Mouse (Mus musculus) hindbrain, embryonic 13.5 days (tissue): ENCODE results near the gene Tsg101. TPM values are rescaled to one million over a fixed set of nuclear protein-coding genes. Genes with fewer than 3 reads are reported as not detected.

Source experiments
- ATAC-seq: fragments of 200-750 bp; cut with Nextera tagmentation; 2 replicates; pipeline ENCODE4 v1.8.0; 2017; ENCODE audit warnings: moderate TSS enrichment; ENCODE audit not compliant: low FRiP score
- H3K27ac ChIP-seq: fragments of 300-500 bp; sonication (generic); 2 replicates; pipeline ENCODE4 v1.5.1; 2015; ENCODE audit warnings: inconsistent platforms, mild to moderate bottlenecking, moderate library complexity
- H3K27me3 ChIP-seq: fragments of 300-500 bp; sonication (generic); 2 replicates; pipeline ENCODE4 v1.6.1; 2015; ENCODE audit warnings: mild to moderate bottlenecking, inconsistent platforms
- H3K36me3 ChIP-seq: fragments of 300-500 bp; sonication (generic); 2 replicates; pipeline ENCODE4 v1.6.1; 2015; ENCODE audit warnings: mild to moderate bottlenecking, inconsistent platforms
- H3K4me1 ChIP-seq: fragments of 300-500 bp; sonication (generic); replicated peaks from 2 replicates; pipeline ENCODE4 v1.6.1; 2015; ENCODE audit warnings: inconsistent platforms
- H3K4me2 ChIP-seq: fragments of 300-500 bp; sonication (generic); 2 replicates; pipeline ENCODE4 v1.6.1; 2015; ENCODE audit warnings: inconsistent platforms, mild to moderate bottlenecking, moderate library complexity
- H3K4me3 ChIP-seq: fragments of 300-500 bp; sonication (generic); 2 replicates; pipeline ENCODE4 v1.5.1; 2015; ENCODE audit warnings: mild to moderate bottlenecking, inconsistent platforms
- H3K9ac ChIP-seq: fragments of 300-500 bp; sonication (generic); 2 replicates; pipeline ENCODE4 v1.6.1; 2015; ENCODE audit warnings: mild to moderate bottlenecking, inconsistent platforms
- H3K9me3 ChIP-seq: fragments of 300-500 bp; sonication (generic); 2 replicates; pipeline ENCODE4 v1.6.1; 2016; ENCODE audit warnings: inconsistent platforms
- WGBS: fragments of 180-500 bp; shearing (Covaris S2); methylation state at CpG from one replicate; pipeline ENCODE4 v1.1.7; 2015; 5-methylcytosine and 5-hydroxymethylcytosine counted together
- polyA plus RNA-seq: library from polyadenylated mRNA; unstranded; fragments of >200 nt; fragmentation: Nextera tagmentation; extraction: Ambion mirVana; gene quantifications from 2 replicates; pipeline ENCODE4 v1.2.1, GENCODE M21; 2015

Gene Tsg101
- 397 and 415 TPM in 2 replicates for polyA plus RNA-seq

DNA sequence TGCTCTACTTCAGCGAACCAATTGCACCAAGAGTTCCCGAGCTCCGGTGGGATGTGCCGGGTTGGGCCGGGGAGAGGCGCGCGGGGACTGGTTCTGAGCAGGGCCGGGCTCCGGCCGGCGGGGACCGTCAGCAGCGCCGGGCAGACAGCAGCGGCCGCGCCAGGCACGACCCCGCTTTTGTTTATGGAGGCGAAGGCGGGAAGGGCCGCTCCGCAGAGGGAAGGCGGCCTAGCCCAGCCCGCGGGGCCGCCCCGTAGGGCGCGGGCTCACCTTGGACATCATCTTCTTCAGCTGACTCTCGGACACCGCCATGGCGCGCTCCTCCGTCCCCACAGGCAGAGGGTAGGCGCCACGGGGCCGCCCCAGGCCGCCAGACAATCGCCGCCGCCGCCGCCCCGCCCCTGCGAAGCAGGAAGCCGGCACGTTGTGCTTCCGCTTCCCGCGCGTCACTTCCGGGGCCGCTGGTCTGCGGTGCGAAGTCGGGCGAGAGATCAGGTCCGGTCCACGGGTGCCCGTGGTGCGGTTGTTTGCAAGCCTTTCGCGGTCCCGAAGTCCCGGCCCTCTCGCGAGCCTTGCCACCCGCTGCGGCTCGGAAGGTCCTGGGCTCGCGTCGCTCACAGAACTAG, at the start of gene Tsg101:
Gene Tsg101 (minus strand): TSS at position 419 of the 626 bp plus-strand sequence.
- H3K4me1 ChIP-seq, result peaks cover 37% of the 10 kb centered on the region
- H3K9ac ChIP-seq, result peak within 1 kb of the TSS; percentile 97
- peak within 1 kb of the TSS; percentile 88 for H3K4me3 ChIP-seq
- peak within 1 kb of the TSS; percentile 98 for H3K27ac ChIP-seq
- ATAC-seq, result peak; percentile 95
- H3K4me2 ChIP-seq, result peak within 1 kb of the TSS; percentile 76
- no peaks in the 10 kb centered on the region for H3K27me3 ChIP-seq
- H3K9me3 ChIP-seq, result no peaks in the 10 kb centered on the region
- H3K36me3 ChIP-seq, result peaks cover 8% of the 10 kb centered on the region
- under 1% methylated on average over 69 of the region's 75 CpGs for WGBS

DNA sequence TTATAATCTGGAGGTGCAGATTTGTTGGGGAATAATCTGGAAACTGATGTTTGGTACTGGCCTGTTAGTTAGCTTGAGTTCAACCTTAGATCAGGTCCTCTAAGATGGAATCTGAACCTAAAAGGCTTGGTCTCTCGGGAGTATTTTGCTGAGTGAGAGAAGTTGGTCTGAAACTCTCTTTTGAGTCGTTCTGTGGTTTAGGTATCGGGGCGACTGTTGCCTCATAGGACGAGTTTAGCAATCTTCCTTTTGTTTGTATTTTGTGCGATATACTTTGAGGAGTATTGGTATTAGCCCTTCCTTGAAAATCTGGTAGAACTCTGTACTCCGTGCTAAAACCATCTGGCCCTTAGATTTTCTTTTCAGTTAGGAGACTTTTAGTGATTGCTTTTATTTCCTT, 44.3 kb upstream of the Tsg101 start:
- H3K4me1 ChIP-seq, result peaks cover 12% of the 10 kb centered on the region; the same call in 1 of the 2 replicates

DNA sequence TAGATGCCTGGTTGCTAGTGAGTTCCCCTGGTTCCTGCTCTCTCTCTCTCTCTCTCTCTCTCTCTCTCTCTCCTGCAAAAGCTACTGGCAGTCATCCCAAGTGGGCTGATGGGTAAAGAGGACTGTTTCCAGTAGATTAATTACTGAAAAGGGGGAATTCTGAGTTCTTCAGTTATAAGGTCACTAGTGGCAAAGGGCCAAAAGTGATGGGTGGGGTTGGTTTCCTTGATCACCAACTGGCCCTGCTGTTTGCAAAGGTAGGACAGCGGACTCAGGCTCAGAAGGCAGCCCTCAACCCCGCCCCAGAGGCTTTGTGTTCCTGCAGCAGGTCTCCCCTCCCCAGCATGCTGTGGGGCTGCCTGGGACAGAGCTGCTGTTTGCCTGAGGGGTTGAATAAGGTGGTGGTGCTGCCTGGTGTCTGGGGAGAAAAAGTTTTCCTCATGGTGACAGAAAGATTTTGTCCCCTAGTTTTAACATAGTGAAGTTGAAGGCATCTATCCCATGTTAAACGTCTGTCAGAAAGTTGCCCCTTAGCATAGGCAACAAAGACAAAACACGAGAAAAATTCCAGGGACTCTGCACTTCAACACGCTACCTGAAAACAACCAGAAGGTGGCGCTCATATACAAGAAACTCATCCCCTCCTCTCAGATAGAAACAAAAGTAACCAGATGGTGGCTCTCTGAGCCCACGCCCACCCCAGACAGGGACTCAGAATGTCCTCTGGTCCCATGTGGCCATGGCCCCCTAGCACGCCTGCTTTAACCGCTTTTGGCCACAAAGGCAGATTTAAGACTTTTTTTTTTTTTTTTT, 43.2 kb upstream of the Tsg101 start:
- peak overlapping the region; percentile 29; the same call in 1 of the 2 replicates for H3K4me2 ChIP-seq
- peak; percentile 73 for ATAC-seq
- no peak overlapping the region for H3K4me3 ChIP-seq
- H3K27me3 ChIP-seq, result peaks cover 11% of the 10 kb centered on the region
- no peaks in the 10 kb centered on the region for H3K36me3 ChIP-seq
- peak overlapping the region; percentile 58 for H3K27ac ChIP-seq
- 1% methylated on average over 9 of the region's 9 CpGs for WGBS
- no peak overlapping the region for H3K9ac ChIP-seq
- H3K4me1 ChIP-seq, result peaks cover 12% of the 10 kb centered on the region
- no peaks in the 10 kb centered on the region for H3K9me3 ChIP-seq

More for the DNA sequence above, 44.3 kb upstream of the Tsg101 start:
- Histone ChIP-seq H3K27me3 (peaks cover 11% of the 10 kb centered on the region), H3K36me3 (no peaks in the 10 kb centered on the region), H3K27ac (no peak overlapping the region), H3K4me3 (no peak overlapping the region), H3K9ac (no peak overlapping the region), H3K9me3 (no peaks in the 10 kb centered on the region), H3K4me2 (no peak overlapping the region)
- no peak for ATAC-seq
- 86% methylated on average over 7 of the region's 7 CpGs for WGBS

- ATAC-seq, result no peak
- H3K9me3 ChIP-seq, result no peaks in the 10 kb centered on the region
- H3K27ac ChIP-seq, result peak overlapping the region; percentile 58; the same call in 1 of the 2 replicates
- H3K36me3 ChIP-seq, result no peaks in the 10 kb centered on the region
- H3K4me2 ChIP-seq, result no peak overlapping the region
- peaks cover 11% of the 10 kb centered on the region for H3K27me3 ChIP-seq
- no peak overlapping the region for H3K9ac ChIP-seq
- peaks cover 21% of the 10 kb centered on the region for H3K4me1 ChIP-seq
- no peak overlapping the region for H3K4me3 ChIP-seq
These were observed 42.4 kb upstream of the Tsg101 start for GRCm38 (mm10) chr7:46962132-46962531.

GRCm38 (mm10) chr7:46960991-46961390, 41.2 kb upstream of the Tsg101 start:
- Histone ChIP-seq H3K4me2 (no peak overlapping the region), H3K4me1 (peaks cover 22% of the 10 kb centered on the region), H3K9me3 (no peaks in the 10 kb centered on the region), H3K4me3 (no peak overlapping the region), H3K9ac (no peak overlapping the region), H3K36me3 (no peaks in the 10 kb centered on the region), H3K27me3 (peaks cover 11% of the 10 kb centered on the region), H3K27ac (no peak overlapping the region)
- 73% methylated on average over 3 of the region's 3 CpGs for WGBS
- no peak for ATAC-seq

DNA sequence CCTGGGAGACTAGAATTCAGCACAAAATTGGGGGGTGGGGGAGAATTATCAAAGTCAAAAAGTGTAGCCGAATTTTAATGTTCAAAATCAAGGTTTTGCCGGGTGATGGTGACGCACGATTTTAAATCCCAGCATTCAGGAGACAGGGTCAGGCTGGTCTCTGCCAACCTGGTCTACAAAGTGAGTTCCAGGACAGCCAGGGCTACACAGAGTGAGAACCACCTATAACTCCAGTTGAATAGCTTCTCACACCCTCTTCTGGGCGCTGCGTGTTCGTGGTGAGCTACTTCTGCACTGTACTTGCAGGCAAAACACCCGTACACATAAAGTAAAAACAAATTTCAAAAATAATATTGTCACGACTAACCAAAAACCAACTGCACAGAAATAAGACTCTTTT, 39.1 kb upstream of the Tsg101 start:
- H3K27ac ChIP-seq, result no peak overlapping the region
- H3K36me3 ChIP-seq, result peaks cover 15% of the 10 kb centered on the region
- H3K4me2 ChIP-seq, result peak overlapping the region; percentile 83
- H3K9ac ChIP-seq, result peak overlapping the region; percentile 81
- WGBS, result 18% methylated on average over 9 of the region's 9 CpGs
- H3K9me3 ChIP-seq, result no peaks in the 10 kb centered on the region
- H3K27me3 ChIP-seq, result peaks cover 11% of the 10 kb centered on the region
- H3K4me1 ChIP-seq, result peaks cover 21% of the 10 kb centered on the region
- no peak for ATAC-seq
- H3K4me3 ChIP-seq, result peak overlapping the region; percentile 66

GRCm38 (mm10) chr7:46957831-46958691, 38.3 kb upstream of the Tsg101 start, which contains the start of gene Uevld:
Gene Uevld (minus strand): TSS chr7:46958527.
- peaks cover 15% of the 10 kb centered on the region for H3K4me1 ChIP-seq

DNA sequence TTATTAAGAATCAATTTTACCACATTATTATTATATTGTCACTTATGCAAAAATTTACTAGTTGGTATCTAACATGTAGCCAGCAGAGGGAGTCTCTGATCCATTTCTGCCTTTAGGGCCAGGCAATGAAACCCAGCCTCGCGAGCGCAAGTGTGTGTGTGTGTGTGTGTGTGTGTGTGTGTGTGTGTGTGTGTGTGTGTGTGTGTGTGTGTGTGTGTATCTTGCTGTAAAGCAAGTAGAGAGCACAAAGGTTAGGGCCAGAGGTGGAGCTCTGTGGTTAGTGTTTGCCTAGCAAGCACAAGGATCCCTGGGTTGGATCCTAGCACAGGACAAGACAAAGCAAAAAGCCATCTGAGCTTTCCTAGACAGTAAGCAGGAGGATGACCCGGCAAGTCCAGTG, 16.1 kb upstream of the Tsg101 start:
- Histone ChIP-seq H3K4me1 (no peaks in the 10 kb centered on the region), H3K27me3 (no peaks in the 10 kb centered on the region), H3K9ac (no peak overlapping the region), H3K4me2 (no peak overlapping the region), H3K27ac (no peak overlapping the region), H3K9me3 (no peaks in the 10 kb centered on the region), H3K4me3 (no peak overlapping the region), H3K36me3 (peaks cover 62% of the 10 kb centered on the region)
- WGBS, result 48% methylated on average over 4 of the region's 4 CpGs
- ATAC-seq, result no peak

More at GRCm38 (mm10) chr7:46957831-46958691, 38.3 kb upstream of the Tsg101 start, which contains the start of gene Uevld:
- H3K27ac ChIP-seq, result no peak within 1 kb of the TSS; the same call in 1 of the 2 replicates
- peak within 1 kb of the TSS; percentile 81 for H3K9ac ChIP-seq
- peaks cover 11% of the 10 kb centered on the region for H3K27me3 ChIP-seq
- H3K4me3 ChIP-seq, result peak within 1 kb of the TSS; percentile 66
- WGBS, result under 1% methylated on average over 51 of the region's 51 CpGs
- H3K9me3 ChIP-seq, result no peaks in the 10 kb centered on the region
- ATAC-seq, result peak; percentile 91
- peak within 1 kb of the TSS; percentile 83 for H3K4me2 ChIP-seq
- H3K36me3 ChIP-seq, result peaks cover 22% of the 10 kb centered on the region

- H3K27me3 ChIP-seq, result no peaks in the 10 kb centered on the region
- H3K27ac ChIP-seq, result no peak overlapping the region
- H3K36me3 ChIP-seq, result peaks cover 63% of the 10 kb centered on the region
- no peak overlapping the region for H3K4me3 ChIP-seq
- no peaks in the 10 kb centered on the region for H3K9me3 ChIP-seq
- no peak for ATAC-seq
- H3K4me2 ChIP-seq, result no peak overlapping the region
- no peak overlapping the region for H3K9ac ChIP-seq
- no peaks in the 10 kb centered on the region for H3K4me1 ChIP-seq
- WGBS, result 86% methylated on average over 8 of the region's 8 CpGs
These were observed 15.0 kb upstream of the Tsg101 start for GRCm38 (mm10) chr7:46934788-46935187.

GRCm38 (mm10) chr7:46931370-46931769, 11.6 kb upstream of the Tsg101 start:
- Histone ChIP-seq H3K9ac (no peak overlapping the region), H3K4me3 (no peak overlapping the region), H3K4me2 (no peak overlapping the region), H3K27me3 (no peaks in the 10 kb centered on the region), H3K36me3 (peaks cover 45% of the 10 kb centered on the region), H3K9me3 (no peaks in the 10 kb centered on the region), H3K4me1 (no peaks in the 10 kb centered on the region), H3K27ac (no peak overlapping the region)
- ATAC-seq, result no peak
- 98% methylated on average over 3 of the region's 3 CpGs for WGBS

DNA sequence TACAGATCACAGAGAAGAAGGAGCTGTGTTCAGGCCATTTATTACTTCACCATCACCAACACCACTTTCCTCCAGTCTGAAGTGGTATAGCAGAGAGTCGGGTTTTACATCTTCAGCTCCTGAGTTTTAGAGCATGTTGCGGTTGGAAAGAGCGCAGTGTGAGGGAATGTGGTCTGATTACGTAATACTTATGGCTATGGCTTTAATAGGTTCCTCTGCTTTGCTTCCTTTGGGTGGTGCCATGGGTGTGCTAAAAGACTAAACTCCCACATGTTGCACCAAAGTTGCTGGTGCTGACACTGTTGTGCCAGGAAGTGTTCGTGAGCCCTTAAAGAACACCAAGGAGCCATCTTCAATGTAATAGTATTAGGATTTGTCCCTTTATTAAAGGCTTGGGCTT, 8.5 kb upstream of the Tsg101 start:
- no peaks in the 10 kb centered on the region for H3K9me3 ChIP-seq
- H3K4me3 ChIP-seq, result no peak overlapping the region
- H3K27me3 ChIP-seq, result no peaks in the 10 kb centered on the region
- no peak overlapping the region for H3K27ac ChIP-seq
- no peaks in the 10 kb centered on the region for H3K4me1 ChIP-seq
- 96% methylated on average over 5 of the region's 5 CpGs for WGBS
- peaks cover 28% of the 10 kb centered on the region for H3K36me3 ChIP-seq
- ATAC-seq, result no peak
- H3K9ac ChIP-seq, result no peak overlapping the region
- no peak overlapping the region for H3K4me2 ChIP-seq

GRCm38 (mm10) chr7:46922075-46922474, 2.3 kb upstream of the Tsg101 start:
- peaks cover 24% of the 10 kb centered on the region for H3K4me1 ChIP-seq
- H3K27ac ChIP-seq, result no peak overlapping the region
- no peak overlapping the region for H3K9ac ChIP-seq
- no peaks in the 10 kb centered on the region for H3K27me3 ChIP-seq
- WGBS, result 70% methylated on average over 4 of the region's 4 CpGs
- no peak overlapping the region for H3K4me2 ChIP-seq
- no peak overlapping the region for H3K4me3 ChIP-seq
- H3K9me3 ChIP-seq, result no peaks in the 10 kb centered on the region
- peaks cover 7% of the 10 kb centered on the region for H3K36me3 ChIP-seq
- no peak for ATAC-seq
